Mouse (Mus musculus) bone marrow macrophage, adult 2 months (primary cell): ENCODE results near the gene Dusp10.

Experiments used
- CTCF ChIP-seq: IDR thresholded peaks from 2 replicates; pipeline ENCODE4 v1.5.1; 2012; ENCODE audit warnings: low read depth, mild to moderate bottlenecking, low read length, moderate library complexity
- POLR2A ChIP-seq: IDR thresholded peaks from 2 replicates; pipeline ENCODE4 v1.6.1; 2012; ENCODE audit warnings: mild to moderate bottlenecking, low read depth, low read length, borderline replicate concordance

- no peak for TF ChIP-seq CTCF
- TF ChIP-seq POLR2A = no peak
These were observed 81.8 kb downstream of the Dusp10 start for GRCm38 (mm10) chr1:184094914-184095313.
